Mouse (Mus musculus): ENCODE data around the gene Olfr427.

Olfr427 gene

GRCm38 (mm10) chr1:174096591-174096990 lies at the start of gene Olfr427:
Gene Olfr427 (plus strand): TSS chr1:174096891.
- in situ Hi-C loops (cut with MboI; ENCODE audit: low pct_unique_long_range_greater_than_20kb in 1 of 2, low sequenced_read_pairs in 2 of 2, unreplicated experiment in 1 of 2) = loop anchor here in 1 of 2 experiments (25.0 kb wide), 1 partner anchor 259 kb away; no protein-coding TSS in a partner anchor

DNA sequence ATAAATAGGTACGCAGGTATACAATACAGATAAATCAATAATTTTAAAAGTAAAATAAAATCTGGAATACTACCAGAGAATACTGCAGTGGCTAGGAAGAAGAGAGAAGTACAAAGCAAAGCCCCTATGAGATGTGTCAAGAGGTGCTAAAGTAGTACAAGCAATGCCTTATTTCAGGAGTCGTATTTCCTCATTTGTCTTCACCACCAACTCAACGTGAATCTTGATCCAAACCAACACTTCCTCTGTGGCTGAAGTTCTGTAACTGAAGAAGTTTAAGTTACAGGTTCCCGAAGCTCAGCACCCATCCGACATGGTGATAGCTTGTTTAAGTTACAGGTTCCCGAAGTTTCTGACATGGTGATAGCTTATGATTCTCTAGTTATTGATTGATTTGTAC lies 48.5 kb upstream of the Olfr427 start:
- in situ Hi-C loops (cut with MboI; ENCODE audit: low pct_unique_long_range_greater_than_20kb in 1 of 2, low sequenced_read_pairs in 2 of 2, unreplicated experiment in 1 of 2) = loop anchor here in 1 of 2 experiments (10.0 kb wide), 1 partner anchor 73 kb away; no protein-coding TSS in a partner anchor

DNA sequence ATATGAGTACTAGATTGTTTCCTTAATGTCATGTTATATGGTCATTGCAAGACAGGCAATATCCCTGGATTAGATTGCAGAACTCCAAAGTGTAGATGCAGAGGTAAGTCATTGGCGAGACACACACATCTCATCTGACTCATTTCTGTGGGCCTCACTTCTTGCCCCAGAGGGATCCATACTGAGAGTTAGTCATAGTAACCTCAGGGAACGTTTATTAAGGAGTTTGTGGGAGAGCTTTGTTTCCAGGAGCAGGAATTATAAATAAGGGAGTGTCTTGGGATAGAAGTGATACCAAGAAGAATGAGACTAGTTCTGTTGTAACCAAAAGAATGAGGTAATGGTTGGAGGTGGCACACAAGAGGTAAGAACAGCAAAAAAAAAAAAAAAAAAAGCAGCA lies 47.8 kb upstream of the Olfr427 start, which contains the start of gene Olfr432:
TSS of gene Olfr432 (plus strand) at position 313 of the 400 bp plus-strand sequence.
- in situ Hi-C loops (cut with MboI; ENCODE audit: low pct_unique_long_range_greater_than_20kb in 1 of 2, low sequenced_read_pairs in 2 of 2, unreplicated experiment in 1 of 2) = loop anchor here in 1 of 2 experiments (10.0 kb wide), 1 partner anchor 74 kb away; no protein-coding TSS in a partner anchor

- in situ Hi-C loops (cut with MboI; ENCODE audit: low pct_unique_long_range_greater_than_20kb in 1 of 2, low sequenced_read_pairs in 2 of 2, unreplicated experiment in 1 of 2) = loop anchor here in 1 of 2 experiments (10.0 kb wide), 1 partner anchor 75 kb away; no protein-coding TSS in a partner anchor
Measured at GRCm38 (mm10) chr1:174049357-174049756, 47.3 kb upstream of the Olfr427 start.

DNA sequence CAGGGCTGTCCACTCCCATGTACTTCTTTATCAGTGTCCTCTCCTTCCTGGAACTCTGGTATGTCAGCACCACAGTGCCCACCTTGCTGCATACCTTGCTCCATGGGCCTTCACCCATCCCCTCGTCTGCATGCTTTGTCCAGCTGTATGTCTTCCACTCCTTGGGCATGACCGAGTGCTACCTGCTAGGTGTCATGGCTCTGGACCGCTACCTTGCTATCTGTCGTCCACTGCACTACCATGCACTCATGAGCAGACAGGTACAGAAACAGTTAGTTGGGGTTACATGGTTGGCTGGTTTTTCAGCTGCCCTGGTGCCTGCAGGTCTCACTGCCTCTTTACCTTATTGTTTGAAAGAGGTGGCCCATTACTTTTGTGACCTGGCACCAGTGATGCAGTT lies 46.2 kb upstream of the Olfr427 start:
- in situ Hi-C loops (cut with MboI; ENCODE audit: low pct_unique_long_range_greater_than_20kb in 1 of 2, low sequenced_read_pairs in 2 of 2, unreplicated experiment in 1 of 2) = no loop called here

GRCm38 (mm10) chr1:174051515-174051914 lies 45.2 kb upstream of the Olfr427 start:
- in situ Hi-C loops (cut with MboI; ENCODE audit: low pct_unique_long_range_greater_than_20kb in 1 of 2, low sequenced_read_pairs in 2 of 2, unreplicated experiment in 1 of 2) = no loop called here

GRCm38 (mm10) chr1:174051931-174052536 lies 44.7 kb upstream of the Olfr427 start:
- in situ Hi-C loops (cut with MboI; ENCODE audit: low pct_unique_long_range_greater_than_20kb in 1 of 2, low sequenced_read_pairs in 2 of 2, unreplicated experiment in 1 of 2) = no loop called here

DNA sequence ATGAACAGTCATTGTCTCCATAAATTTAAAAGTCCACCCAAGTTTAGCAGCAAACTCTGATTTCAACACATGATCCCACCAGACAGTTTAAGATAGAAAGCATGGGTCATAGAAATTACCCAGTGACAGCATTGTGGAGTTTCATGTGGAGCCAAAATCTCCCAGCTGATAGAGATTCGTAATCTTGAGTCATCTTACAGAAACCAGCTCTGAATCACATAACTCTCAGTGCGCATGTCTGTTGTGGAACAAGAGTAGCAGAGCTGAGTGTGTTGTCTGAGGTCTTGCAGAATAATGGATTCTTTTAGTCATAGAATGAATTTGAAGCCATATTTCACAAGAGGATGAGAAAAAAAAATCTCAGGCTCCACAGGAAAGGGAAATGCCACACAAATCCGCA lies 43.7 kb upstream of the Olfr427 start:
- in situ Hi-C loops (cut with MboI; ENCODE audit: low pct_unique_long_range_greater_than_20kb in 1 of 2, low sequenced_read_pairs in 2 of 2, unreplicated experiment in 1 of 2) = no loop called here

DNA sequence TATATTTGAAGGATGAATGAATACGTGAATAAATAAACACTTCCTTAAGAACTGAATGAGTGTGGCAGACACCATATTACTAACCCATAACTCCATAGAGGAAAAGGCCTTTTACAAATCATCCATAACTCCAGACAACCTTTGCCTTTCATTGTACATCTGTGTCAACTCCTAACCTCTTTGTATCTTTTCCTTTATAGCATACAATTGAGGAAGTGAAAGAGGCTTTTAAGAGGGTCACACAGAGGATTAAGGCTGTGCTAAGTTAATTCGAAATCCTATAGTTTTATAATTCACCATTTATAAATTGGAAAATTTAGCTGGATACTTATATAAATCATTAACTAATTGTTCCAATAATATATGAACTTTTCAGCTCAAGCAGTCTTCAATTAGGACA lies 41.4 kb upstream of the Olfr427 start:
- in situ Hi-C loops (cut with MboI; ENCODE audit: low pct_unique_long_range_greater_than_20kb in 1 of 2, low sequenced_read_pairs in 2 of 2, unreplicated experiment in 1 of 2) = no loop called here

GRCm38 (mm10) chr1:174066305-174066704 lies 30.4 kb upstream of the Olfr427 start, which contains the start of gene Olfr430:
Gene Olfr430 (plus strand): TSS chr1:174066605.
- in situ Hi-C loops (cut with MboI; ENCODE audit: low pct_unique_long_range_greater_than_20kb in 1 of 2, low sequenced_read_pairs in 2 of 2, unreplicated experiment in 1 of 2) = no loop called here

- in situ Hi-C loops (cut with MboI; ENCODE audit: low pct_unique_long_range_greater_than_20kb in 1 of 2, low sequenced_read_pairs in 2 of 2, unreplicated experiment in 1 of 2) = loop anchor here in 1 of 2 experiments (25.0 kb wide), 1 partner anchor 247 kb away; no protein-coding TSS in a partner anchor
Measured at GRCm38 (mm10) chr1:174084031-174084430, 12.7 kb upstream of the Olfr427 start, which contains the start of gene Olfr429. Gene Olfr429 (plus strand): TSS chr1:174084331.

DNA sequence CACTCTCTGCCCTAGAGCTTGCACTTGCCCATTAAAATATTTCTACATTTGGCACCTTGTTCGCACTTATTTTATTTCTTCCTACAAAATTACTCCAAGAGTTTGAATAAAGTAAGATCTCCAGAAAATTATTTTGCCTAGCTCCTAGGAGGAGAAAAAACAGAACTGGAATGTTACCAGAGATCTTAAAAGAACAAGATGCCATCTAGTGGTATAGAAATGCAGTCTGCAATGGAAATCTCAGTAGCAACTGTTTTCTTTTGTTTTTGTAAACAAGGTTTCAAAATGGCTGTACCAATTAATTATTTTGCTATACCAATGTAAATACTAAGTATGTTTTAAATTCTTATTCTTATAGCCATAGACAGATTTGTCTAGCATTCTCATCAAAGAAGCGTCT lies 7.0 kb downstream of the Olfr427 start:
- in situ Hi-C loops (cut with MboI; ENCODE audit: low pct_unique_long_range_greater_than_20kb in 1 of 2, low sequenced_read_pairs in 2 of 2, unreplicated experiment in 1 of 2) = no loop called here

GRCm38 (mm10) chr1:174121062-174121461 lies 24.4 kb downstream of the Olfr427 start, which contains the start of gene Olfr231:
Gene Olfr231 (minus strand): TSS chr1:174121162.
- in situ Hi-C loops (cut with MboI; ENCODE audit: low pct_unique_long_range_greater_than_20kb in 1 of 2, low sequenced_read_pairs in 2 of 2, unreplicated experiment in 1 of 2) = no loop called here

- in situ Hi-C loops (cut with MboI; ENCODE audit: low pct_unique_long_range_greater_than_20kb in 1 of 2, low sequenced_read_pairs in 2 of 2, unreplicated experiment in 1 of 2) = no loop called here
Measured at GRCm38 (mm10) chr1:174131217-174131616, 34.5 kb downstream of the Olfr427 start, which contains the start of gene Olfr424. Gene Olfr424 (plus strand): TSS chr1:174131517.

DNA sequence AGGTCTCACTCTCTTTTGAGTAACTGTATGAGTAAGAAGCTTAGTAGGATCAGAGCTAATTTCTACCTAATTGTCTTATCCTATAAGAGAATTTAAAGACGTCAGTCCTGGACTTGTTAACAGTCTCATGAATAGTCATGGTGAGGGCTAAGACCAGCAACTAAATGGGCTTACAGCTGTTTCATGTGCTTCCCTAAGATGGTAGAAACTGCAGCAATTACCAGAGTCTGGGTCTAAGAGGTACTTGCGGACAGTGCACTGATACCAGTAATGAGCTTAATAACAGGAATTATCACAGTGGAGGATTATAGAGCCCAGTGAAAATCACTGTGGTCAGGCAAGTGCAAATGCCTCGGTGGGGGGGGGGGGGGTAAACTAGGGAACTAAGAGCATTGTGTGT lies 35.3 kb downstream of the Olfr427 start:
- in situ Hi-C loops (cut with MboI; ENCODE audit: low pct_unique_long_range_greater_than_20kb in 1 of 2, low sequenced_read_pairs in 2 of 2, unreplicated experiment in 1 of 2) = no loop called here

DNA sequence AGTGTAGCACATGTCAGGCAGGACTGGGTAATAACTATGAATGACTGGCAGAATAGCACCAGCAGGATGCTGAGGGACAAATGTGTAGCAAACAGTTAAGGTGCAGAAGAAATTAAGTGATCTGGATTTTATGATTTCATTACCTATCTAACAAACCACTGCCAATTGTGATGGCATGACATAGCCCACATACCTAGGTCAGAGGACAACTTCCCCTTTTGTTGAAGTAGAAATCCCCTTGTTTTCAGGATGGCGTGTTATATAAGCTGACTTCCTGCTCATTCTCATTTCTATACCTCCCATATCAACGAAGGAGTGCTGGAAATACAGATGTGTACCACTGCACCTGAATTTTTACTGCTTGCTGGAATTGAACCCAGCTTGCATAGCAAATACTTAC lies 44.7 kb downstream of the Olfr427 start:
- in situ Hi-C loops (cut with MboI; ENCODE audit: low pct_unique_long_range_greater_than_20kb in 1 of 2, low sequenced_read_pairs in 2 of 2, unreplicated experiment in 1 of 2) = no loop called here

DNA sequence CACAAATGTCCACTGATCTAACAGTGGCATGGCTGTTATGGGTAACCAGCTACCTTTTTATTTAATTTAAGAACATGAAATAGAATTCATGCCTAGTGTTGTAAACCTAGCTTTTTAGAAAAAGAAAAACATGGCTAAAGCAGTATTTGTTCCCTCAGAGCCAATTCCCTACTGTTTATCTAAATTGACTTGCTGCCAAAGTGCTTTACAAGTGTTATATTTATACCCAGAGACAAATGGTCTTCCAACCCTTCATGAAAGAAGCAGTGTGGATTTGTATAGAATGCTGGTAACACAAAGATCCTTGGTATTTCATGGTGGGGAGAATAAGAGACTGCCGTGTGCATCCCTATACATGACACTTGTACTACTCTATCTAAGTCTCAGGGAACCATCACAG lies 50.0 kb downstream of the Olfr427 start:
- in situ Hi-C loops (cut with MboI; ENCODE audit: low pct_unique_long_range_greater_than_20kb in 1 of 2, low sequenced_read_pairs in 2 of 2, unreplicated experiment in 1 of 2) = no loop called here

- in situ Hi-C loops (cut with MboI; ENCODE audit: low pct_unique_long_range_greater_than_20kb in 1 of 2, low sequenced_read_pairs in 2 of 2, unreplicated experiment in 1 of 2) = no loop called here
Measured at GRCm38 (mm10) chr1:174149289-174149688, 52.6 kb downstream of the Olfr427 start.
